Mouse (Mus musculus): ENCODE results near the gene Rell1. TPM values are rescaled to one million over a fixed set of nuclear protein-coding genes. Genes with fewer than 3 reads are reported as not detected.

Rell1 gene
- polyA plus RNA-seq, 1 experiment from 2014 or later: 13.0 TPM

Other genes starting within 250 kb of the Rell1 start
- gene 0610040J01Rik, start 156.5 kb downstream of the Rell1 start, polyA plus RNA-seq (2015; fragmentation: Nextera tagmentation; extraction: Ambion mirVana): 4.6 and 5.1 TPM in 2 replicates
- 23.6 and 29.2 TPM in 2 replicates for gene Pgm2, start 124.1 kb upstream of the Rell1 start, polyA plus RNA-seq (2015; fragmentation: Nextera tagmentation; extraction: Ambion mirVana)
- 11.5 and 11.6 TPM in 2 replicates for gene Tbc1d1, start 187.4 kb upstream of the Rell1 start, polyA plus RNA-seq (2015; fragmentation: Nextera tagmentation; extraction: Ambion mirVana)

Data from forebrain, embryonic 16.5 days (tissue).